Mouse (Mus musculus): Measurements from ENCODE around the gene Palm2. TPM values are rescaled to one million over a fixed set of nuclear protein-coding genes. Genes with fewer than 3 reads are reported as not detected.

Palm2 gene
- polyA plus RNA-seq, 1 experiment from 2014 or later, result 13.2 TPM

GRCm38 (mm10) chr4:57666101-57666500, 232.1 kb downstream of the Palm2 start:
- ATAC-seq (ENCODE audit: insufficient number of reproducible peaks, insufficient read depth, low FRiP score, low TSS enrichment, low read depth), result no peak
- peaks cover 5% of the 10 kb centered on the region; the same call in 1 of the 2 replicates for H3K27me3 ChIP-seq
- H3K9ac ChIP-seq (replicated peaks), result no peak overlapping the region
- peaks cover 12% of the 10 kb centered on the region for H3K4me1 ChIP-seq (replicated peaks)
- no peak overlapping the region for H3K27ac ChIP-seq
- no peak overlapping the region for H3K4me3 ChIP-seq (replicated peaks)
- no peak overlapping the region for H3K4me2 ChIP-seq
- H3K9me3 ChIP-seq, result no peaks in the 10 kb centered on the region
- WGBS, result 79% methylated on average over 3 of the region's 3 CpGs
- H3K36me3 ChIP-seq, result peaks cover 10% of the 10 kb centered on the region; the same call in 1 of the 2 replicates

- 38% methylated on average over 7 of the region's 7 CpGs for WGBS
- ATAC-seq (ENCODE audit: insufficient number of reproducible peaks, insufficient read depth, low FRiP score, low TSS enrichment, low read depth), result 0 out of 2 replicates have a peak, but pooled peaks have one; percentile 14
- H3K27me3 ChIP-seq, result no peaks in the 10 kb centered on the region
- no peak overlapping the region for H3K4me2 ChIP-seq
- H3K36me3 ChIP-seq, result no peaks in the 10 kb centered on the region
- no peak overlapping the region for H3K4me3 ChIP-seq (replicated peaks)
- no peaks in the 10 kb centered on the region for H3K9me3 ChIP-seq
- peaks cover 46% of the 10 kb centered on the region for H3K4me1 ChIP-seq (replicated peaks)
- H3K27ac ChIP-seq, result no peak overlapping the region
- H3K9ac ChIP-seq (replicated peaks), result no peak overlapping the region
Observed at GRCm38 (mm10) chr4:57670813-57671469, 236.9 kb downstream of the Palm2 start.

- no peak overlapping the region for H3K4me3 ChIP-seq (replicated peaks)
- H3K36me3 ChIP-seq, result no peaks in the 10 kb centered on the region
- no peaks in the 10 kb centered on the region for H3K9me3 ChIP-seq
- no peak for ATAC-seq (ENCODE audit: insufficient number of reproducible peaks, insufficient read depth, low FRiP score, low TSS enrichment, low read depth)
- H3K9ac ChIP-seq (replicated peaks), result no peak overlapping the region
- no peaks in the 10 kb centered on the region for H3K27me3 ChIP-seq
- whole genome bisulfite sequencing, result 80% methylated on average over 4 of the region's 4 CpGs
- no peak overlapping the region for H3K4me2 ChIP-seq
- H3K27ac ChIP-seq, result no peak overlapping the region
- peaks cover 46% of the 10 kb centered on the region for H3K4me1 ChIP-seq (replicated peaks)
Observed at GRCm38 (mm10) chr4:57672541-57672940, 238.5 kb downstream of the Palm2 start.

GRCm38 (mm10) chr4:57672996-57673906, 239.2 kb downstream of the Palm2 start:
- Histone ChIP-seq H3K9ac (replicated peaks) (no peak overlapping the region), H3K27me3 (no peaks in the 10 kb centered on the region), H3K9me3 (no peaks in the 10 kb centered on the region), H3K27ac (no peak overlapping the region), H3K4me2 (peak overlapping the region; percentile 44), H3K4me1 (replicated peaks) (peaks cover 46% of the 10 kb centered on the region), H3K36me3 (peaks cover 3% of the 10 kb centered on the region; the same call in 1 of the 2 replicates), H3K4me3 (replicated peaks) (0 out of 2 replicates have a peak overlapping the region, but pooled peaks have one; percentile 5)
- ATAC-seq (ENCODE audit: insufficient number of reproducible peaks, insufficient read depth, low FRiP score, low TSS enrichment, low read depth), result no peak
- WGBS, result 15% methylated on average over 12 of the region's 12 CpGs

GRCm38 (mm10) chr4:57674351-57674750, 240.3 kb downstream of the Palm2 start:
- H3K4me3 ChIP-seq (replicated peaks), result no peak overlapping the region
- WGBS, result 68% methylated on average over 7 of the region's 7 CpGs
- H3K4me2 ChIP-seq, result no peak overlapping the region
- H3K27ac ChIP-seq, result peak overlapping the region; percentile 78; the same call in 1 of the 2 replicates
- no peak overlapping the region for H3K9ac ChIP-seq (replicated peaks)
- H3K9me3 ChIP-seq, result no peaks in the 10 kb centered on the region
- no peaks in the 10 kb centered on the region for H3K27me3 ChIP-seq
- H3K36me3 ChIP-seq, result peaks cover 3% of the 10 kb centered on the region; the same call in 1 of the 2 replicates
- no peak for ATAC-seq (ENCODE audit: insufficient number of reproducible peaks, insufficient read depth, low FRiP score, low TSS enrichment, low read depth)
- H3K4me1 ChIP-seq (replicated peaks), result peaks cover 46% of the 10 kb centered on the region

GRCm38 (mm10) chr4:57675387-57675786, 241.3 kb downstream of the Palm2 start:
- peaks cover 3% of the 10 kb centered on the region; the same call in 1 of the 2 replicates for H3K36me3 ChIP-seq
- H3K4me2 ChIP-seq, result peak overlapping the region; percentile 49
- no peaks in the 10 kb centered on the region for H3K27me3 ChIP-seq
- peak; percentile 64; the same call in 1 of the 2 replicates for ATAC-seq (ENCODE audit: insufficient number of reproducible peaks, insufficient read depth, low FRiP score, low TSS enrichment, low read depth)
- peak overlapping the region; percentile 78 for H3K27ac ChIP-seq
- peak overlapping the region; percentile 18; the same call in 1 of the 2 replicates for H3K4me3 ChIP-seq (replicated peaks)
- peaks cover 44% of the 10 kb centered on the region for H3K4me1 ChIP-seq (replicated peaks)
- no peaks in the 10 kb centered on the region for H3K9me3 ChIP-seq
- 1% methylated on average over 13 of the region's 13 CpGs for WGBS
- no peak overlapping the region for H3K9ac ChIP-seq (replicated peaks)

GRCm38 (mm10) chr4:57677916-57678315, 243.9 kb downstream of the Palm2 start:
- no peak for ATAC-seq (ENCODE audit: insufficient number of reproducible peaks, insufficient read depth, low FRiP score, low TSS enrichment, low read depth)
- WGBS, result 82% methylated on average over 12 of the region's 12 CpGs
- H3K36me3 ChIP-seq, result peaks cover 3% of the 10 kb centered on the region; the same call in 1 of the 2 replicates

GRCm38 (mm10) chr4:57678991-57679457, 245.0 kb downstream of the Palm2 start:
- Histone ChIP-seq H3K27me3 (no peaks in the 10 kb centered on the region), H3K9ac (replicated peaks) (no peak overlapping the region), H3K27ac (no peak overlapping the region), H3K4me2 (no peak overlapping the region), H3K9me3 (no peaks in the 10 kb centered on the region), H3K4me1 (replicated peaks) (peaks cover 34% of the 10 kb centered on the region), H3K36me3 (peaks cover 3% of the 10 kb centered on the region; the same call in 1 of the 2 replicates), H3K4me3 (replicated peaks) (no peak overlapping the region)
- 90% methylated on average over 9 of the region's 9 CpGs for WGBS
- no peak for ATAC-seq (ENCODE audit: insufficient number of reproducible peaks, insufficient read depth, low FRiP score, low TSS enrichment, low read depth)

More at GRCm38 (mm10) chr4:57677916-57678315, 243.9 kb downstream of the Palm2 start:
- H3K4me2 ChIP-seq, result no peak overlapping the region
- H3K4me1 ChIP-seq (replicated peaks), result peaks cover 41% of the 10 kb centered on the region
- no peaks in the 10 kb centered on the region for H3K27me3 ChIP-seq
- H3K9ac ChIP-seq (replicated peaks), result no peak overlapping the region
- H3K27ac ChIP-seq, result no peak overlapping the region
- H3K4me3 ChIP-seq (replicated peaks), result no peak overlapping the region
- no peaks in the 10 kb centered on the region for H3K9me3 ChIP-seq

GRCm38 (mm10) chr4:57680186-57680585, 246.1 kb downstream of the Palm2 start:
- no peak for ATAC-seq (ENCODE audit: insufficient number of reproducible peaks, insufficient read depth, low FRiP score, low TSS enrichment, low read depth)
- H3K36me3 ChIP-seq, result peaks cover 3% of the 10 kb centered on the region; the same call in 1 of the 2 replicates
- H3K4me3 ChIP-seq (replicated peaks), result no peak overlapping the region
- no peak overlapping the region for H3K9ac ChIP-seq (replicated peaks)
- H3K4me2 ChIP-seq, result no peak overlapping the region
- H3K27me3 ChIP-seq, result no peaks in the 10 kb centered on the region
- no peaks in the 10 kb centered on the region for H3K9me3 ChIP-seq
- 74% methylated on average over 12 of the region's 12 CpGs for WGBS
- H3K4me1 ChIP-seq (replicated peaks), result peaks cover 34% of the 10 kb centered on the region
- H3K27ac ChIP-seq, result no peak overlapping the region

GRCm38 (mm10) chr4:57681511-57681910, 247.5 kb downstream of the Palm2 start:
- peaks cover 32% of the 10 kb centered on the region for H3K4me1 ChIP-seq (replicated peaks)
- no peak overlapping the region for H3K27ac ChIP-seq
- peaks cover 3% of the 10 kb centered on the region; the same call in 1 of the 2 replicates for H3K36me3 ChIP-seq
- H3K4me2 ChIP-seq, result no peak overlapping the region
- no peak overlapping the region for H3K9ac ChIP-seq (replicated peaks)
- WGBS, result 65% methylated on average over 12 of the region's 12 CpGs
- no peak for ATAC-seq (ENCODE audit: insufficient number of reproducible peaks, insufficient read depth, low FRiP score, low TSS enrichment, low read depth)
- H3K9me3 ChIP-seq, result no peaks in the 10 kb centered on the region
- no peaks in the 10 kb centered on the region for H3K27me3 ChIP-seq
- no peak overlapping the region for H3K4me3 ChIP-seq (replicated peaks)

GRCm38 (mm10) chr4:57682341-57682740, 248.3 kb downstream of the Palm2 start:
- peaks cover 3% of the 10 kb centered on the region; the same call in 1 of the 2 replicates for H3K36me3 ChIP-seq
- H3K4me2 ChIP-seq, result no peak overlapping the region
- 95% methylated on average over 2 of the region's 2 CpGs for WGBS
- no peak for ATAC-seq (ENCODE audit: insufficient number of reproducible peaks, insufficient read depth, low FRiP score, low TSS enrichment, low read depth)
- H3K4me3 ChIP-seq (replicated peaks), result no peak overlapping the region
- no peak overlapping the region for H3K27ac ChIP-seq
- no peaks in the 10 kb centered on the region for H3K27me3 ChIP-seq
- H3K9me3 ChIP-seq, result no peaks in the 10 kb centered on the region
- no peak overlapping the region for H3K9ac ChIP-seq (replicated peaks)
- H3K4me1 ChIP-seq (replicated peaks), result peaks cover 40% of the 10 kb centered on the region
